Mouse (Mus musculus) MEL (cell line): ENCODE data around the gene 4931406P16Rik. TPM values are rescaled to one million over a fixed set of nuclear protein-coding genes. Genes with fewer than 3 reads are reported as not detected.
A peak's percentile ranks its signal among the peaks of the same experiment; 100 is the strongest.

ENCODE experiments used
- DNase-seq: peaks from one replicate; pipeline ENCODE4 v3.0.0; 2011; ENCODE audit warnings: low read depth, low spot score
- H3K27ac ChIP-seq: 2 replicates; pipeline ENCODE4 v1.5.1; 2012; ENCODE audit warnings: low read depth, mild to moderate bottlenecking, control low read depth, low read length, moderate library complexity; ENCODE audit not compliant: control insufficient read depth
- H3K27me3 ChIP-seq, 2 experiments: fragments of 150-350 bp in 1 of 2; sonication (generic) in 1 of 2; 2 replicates each; pipeline ENCODE4 v1.6.1; 2012; ENCODE audit warnings: low read length in 2 of 2, mild to moderate bottlenecking in 2 of 2, improper control_type of control experiment in 1 of 2, moderate library complexity in 1 of 2; ENCODE audit not compliant: insufficient read depth in 2 of 2, control insufficient read depth in 1 of 2
- H3K36me3 ChIP-seq, 2 experiments: 2 replicates each; pipeline ENCODE4 v1.6.1; 2012 to 2014; ENCODE audit warnings: low read length in 2 of 2, improper control_type of control experiment in 1 of 2, inconsistent platforms in 1 of 2, mild to moderate bottlenecking in 1 of 2; ENCODE audit not compliant: insufficient read depth in 2 of 2, control insufficient read depth in 1 of 2
- H3K4me1 ChIP-seq, 2 experiments: fragments of 150-350 bp in 1 of 2; sonication (generic) in 1 of 2; 2 replicates each; pipeline ENCODE4 v1.6.1; 2012; ENCODE audit warnings: low read length in 2 of 2, improper control_type of control experiment in 1 of 2, mild to moderate bottlenecking in 1 of 2; ENCODE audit not compliant: insufficient read depth in 2 of 2, control insufficient read depth in 1 of 2
- H3K4me3 ChIP-seq, 2 experiments: fragments of 150-350 bp in 1 of 2; sonication (generic) in 1 of 2; 2 replicates each; pipeline ENCODE4 v1.5.1; 2012; ENCODE audit warnings: low read depth in 2 of 2, low read length in 2 of 2, mild to moderate bottlenecking in 2 of 2, moderate library complexity in 2 of 2, control low read depth in 1 of 2, improper control_type of control experiment in 1 of 2; ENCODE audit not compliant: control insufficient read depth in 1 of 2, insufficient read depth in 1 of 2
- H3K79me2 ChIP-seq: 2 replicates; pipeline ENCODE4 v1.6.1; 2012; ENCODE audit warnings: mild to moderate bottlenecking, low read length, moderate library complexity; ENCODE audit not compliant: control insufficient read depth, poor library complexity, insufficient read depth
- H3K9ac ChIP-seq: 2 replicates; pipeline ENCODE4 v1.6.1; 2012; ENCODE audit warnings: low read depth, mild to moderate bottlenecking, control low read depth, low read length, moderate library complexity; ENCODE audit not compliant: control insufficient read depth, poor library complexity, severe bottlenecking
- H3K9me3 ChIP-seq: fragments of 150-350 bp; sonication (generic); replicated peaks from 2 replicates; pipeline ENCODE4 v1.6.1; 2012; ENCODE audit warnings: mild to moderate bottlenecking, low read length, improper control_type of control experiment, moderate library complexity; ENCODE audit not compliant: insufficient read depth
- CHD1 ChIP-seq: IDR thresholded peaks from 2 replicates; pipeline ENCODE4 v1.6.1; 2012; ENCODE audit warnings: low read depth, mild to moderate bottlenecking, inconsistent platforms, low read length, improper control_type of control experiment
- CHD2 ChIP-seq: IDR thresholded peaks from 2 replicates; pipeline ENCODE4 v1.6.1; 2011; ENCODE audit warnings: low read length, improper control_type of control experiment
- CTCF ChIP-seq, 3 experiments: IDR thresholded peaks in 2 of 3; conservative IDR thresholded peaks in 1 of 3; 2 replicates each; pipeline ENCODE4 v1.5.1; 2011 to 2012; ENCODE audit warnings: low read length in 3 of 3, low read depth in 2 of 3, mild to moderate bottlenecking in 2 of 3, improper control_type of control experiment in 1 of 3, inconsistent platforms in 1 of 3, mixed read lengths in 1 of 3, moderate library complexity in 1 of 3; ENCODE audit not compliant: control insufficient read depth in 1 of 3, insufficient read depth in 1 of 3, poor library complexity in 1 of 3, severe bottlenecking in 1 of 3
- ELF1 ChIP-seq: IDR thresholded peaks from 2 replicates; pipeline ENCODE4 v1.6.1; 2014; ENCODE audit warnings: low read depth, mild to moderate bottlenecking, inconsistent platforms, low read length, improper control_type of control experiment, moderate library complexity
- EP300 ChIP-seq, 2 experiments: IDR thresholded peaks; 2 replicates each; pipeline ENCODE4 v1.6.1; 2011; ENCODE audit warnings: improper control_type of control experiment in 2 of 2, low read length in 2 of 2, low read depth in 1 of 2, mild to moderate bottlenecking in 1 of 2
- ETS1 ChIP-seq: IDR thresholded peaks from 2 replicates; pipeline ENCODE4 v1.6.1; 2012; ENCODE audit warnings: low read depth, mild to moderate bottlenecking, inconsistent platforms, low read length, improper control_type of control experiment, moderate library complexity
- HCFC1 ChIP-seq: IDR thresholded peaks from 2 replicates; pipeline ENCODE4 v1.6.1; 2012; ENCODE audit warnings: low read depth, mild to moderate bottlenecking, inconsistent platforms, low read length, improper control_type of control experiment, moderate library complexity
- JUND ChIP-seq: IDR thresholded peaks from 2 replicates; pipeline ENCODE4 v1.6.1; 2011; ENCODE audit warnings: low read depth, mild to moderate bottlenecking, improper control_type of control experiment, low read length
- KAT2A ChIP-seq: conservative IDR thresholded peaks from 2 replicates; pipeline ENCODE4 v1.6.1; 2012; ENCODE audit warnings: low read depth, low read length, improper control_type of control experiment, inconsistent platforms
- MAZ ChIP-seq: IDR thresholded peaks from 2 replicates; pipeline ENCODE4 v1.6.1; 2012; ENCODE audit warnings: low read depth, mild to moderate bottlenecking, inconsistent platforms, low read length, improper control_type of control experiment
- POLR2AphosphoS2 ChIP-seq: IDR thresholded peaks from 2 replicates; pipeline ENCODE4 v1.6.1; 2011; ENCODE audit warnings: low read length, improper control_type of control experiment
- POLR2AphosphoS5 ChIP-seq: IDR thresholded peaks from 2 replicates; pipeline ENCODE4 v1.6.1; 2012; ENCODE audit warnings: low read depth, borderline replicate concordance, mild to moderate bottlenecking, inconsistent platforms, low read length, moderate library complexity, mixed read lengths
- RAD21 ChIP-seq: IDR thresholded peaks from 2 replicates; pipeline ENCODE4 v1.6.1; 2011; ENCODE audit warnings: mild to moderate bottlenecking, low read depth, low read length, improper control_type of control experiment
- SMC3 ChIP-seq: IDR thresholded peaks from 2 replicates; pipeline ENCODE4 v1.6.1; 2011; ENCODE audit warnings: low read depth, low read length, improper control_type of control experiment
- TAL1 ChIP-seq: IDR thresholded peaks from 2 replicates; pipeline ENCODE4 v1.6.1; 2012; ENCODE audit warnings: mild to moderate bottlenecking, inconsistent platforms, low read length, moderate library complexity, mixed read lengths
- TCF12 ChIP-seq: IDR thresholded peaks from 2 replicates; pipeline ENCODE4 v1.6.1; 2014; ENCODE audit warnings: low read depth, mild to moderate bottlenecking, inconsistent platforms, low read length, improper control_type of control experiment, moderate library complexity
- UBTF ChIP-seq: IDR thresholded peaks from 2 replicates; pipeline ENCODE4 v1.6.1; 2012; ENCODE audit warnings: low read depth, mild to moderate bottlenecking, inconsistent platforms, low read length, improper control_type of control experiment, moderate library complexity, borderline replicate concordance; ENCODE audit not compliant: insufficient read depth
- USF1 ChIP-seq: IDR thresholded peaks from 2 replicates; pipeline ENCODE4 v1.6.1; 2014; ENCODE audit warnings: low read depth, mild to moderate bottlenecking, inconsistent platforms, low read length, improper control_type of control experiment, moderate library complexity
- USF2 ChIP-seq, 2 experiments: IDR thresholded peaks; 2 replicates each; pipeline ENCODE4 v1.6.1; 2011 to 2012; ENCODE audit warnings: improper control_type of control experiment in 2 of 2, low read length in 2 of 2, borderline replicate concordance in 1 of 2, inconsistent platforms in 1 of 2, low read depth in 1 of 2, mild to moderate bottlenecking in 1 of 2; ENCODE audit not compliant: insufficient read depth in 1 of 2
- ZC3H11A ChIP-seq: IDR thresholded peaks from 2 replicates; pipeline ENCODE4 v1.6.1; 2012; ENCODE audit warnings: low read depth, mild to moderate bottlenecking, inconsistent platforms, low read length, improper control_type of control experiment
- ZMIZ1 ChIP-seq: IDR thresholded peaks from 2 replicates; pipeline ENCODE4 v1.6.1; 2012; ENCODE audit warnings: low read depth, mild to moderate bottlenecking, inconsistent platforms, low read length, improper control_type of control experiment, moderate library complexity
- polyA plus RNA-seq, 2 experiments: library from polyadenylated mRNA; stranded (reverse) in 1 of 2; unstranded in 1 of 2; fragments of >175 nt in 1 of 2; fragments of >200 nt in 1 of 2; gene quantifications; 2 replicates each; pipeline versions ENCODE4 v1.2.1 to v1.2.4; 2012; ENCODE audit warnings: low replicate concordance in 2 of 2, low read depth in 1 of 2; ENCODE audit not compliant: insufficient read length in 2 of 2, insufficient read depth in 1 of 2, missing spikeins in 1 of 2
- total RNA-seq: library from RNA; depleted of rRNA; stranded (reverse); fragments of 300-350 nt; gene quantifications from 2 replicates; pipeline ENCODE4 v1.2.3, GENCODE M21; 2012

Gene 4931406P16Rik
- total and polyA plus RNA-seq, 3 experiments: 7.8 to 18.0 TPM; not detected in 1

GRCm38 (mm10) chr7:34266421-34266820 lies 46.9 kb downstream of the 4931406P16Rik start:
- H3K4me1 ChIP-seq: peaks cover 0 to 2% of the 10 kb centered on the region in 2 experiments; a peak in 2 of 4 replicates
- no peak for TF ChIP-seq USF2 (IDR thresholded peaks at IDR 0.05; ENCODE audit: borderline replicate concordance in 1 of 2, insufficient read depth in 1 of 2, low read depth in 1 of 2, low read length in 2 of 2)
- TF ChIP-seq POLR2AphosphoS2: no peak
- TF ChIP-seq CHD1: no peak
- TF ChIP-seq KAT2A: no peak
- TF ChIP-seq ZMIZ1: no peak
- TF ChIP-seq JUND: no peak
- TF ChIP-seq UBTF: no peak
- TF ChIP-seq ETS1: no peak
- no peak for TF ChIP-seq MAZ
- no peak for TF ChIP-seq RAD21
- no peak for TF ChIP-seq CHD2
- no peak for TF ChIP-seq USF1
- no peak for TF ChIP-seq ELF1
- TF ChIP-seq EP300 (IDR thresholded peaks at IDR 0.05; ENCODE audit: low read depth in 1 of 2, low read length in 2 of 2): no peak
- TF ChIP-seq POLR2AphosphoS5: no peak
- TF ChIP-seq TCF12: no peak

GRCm38 (mm10) chr7:34265876-34266346 lies 47.4 kb downstream of the 4931406P16Rik start:
- H3K79me2 ChIP-seq: no peaks in the 10 kb centered on the region
- peaks cover 0 to 2% of the 10 kb centered on the region in 2 experiments; a peak in 2 of 4 replicates for H3K4me1 ChIP-seq
- H3K36me3 ChIP-seq: peaks cover 0 to 2% of the 10 kb centered on the region in 2 experiments; a peak in 2 of 4 replicates
- H3K4me3 ChIP-seq: no peak overlapping the region
- no peak overlapping the region for H3K27ac ChIP-seq
- H3K27me3 ChIP-seq: no peaks in the 10 kb centered on the region
- H3K9me3 ChIP-seq: no peaks in the 10 kb centered on the region
- H3K9ac ChIP-seq: no peak overlapping the region
- peak; percentile 49 for DNase-seq
- TF ChIP-seq RAD21: peak; percentile 51
- peak in 2 of 3 experiments; percentile 28 to 59; a peak in 5 of 6 replicates for TF ChIP-seq CTCF (IDR thresholded peaks at IDR 0.05 in 2 of 3, conservative IDR thresholded peaks at IDR 0.05 in 1 of 3; ENCODE audit: control insufficient read depth in 1 of 3, insufficient read depth in 1 of 3, low read depth in 2 of 3, low read length in 3 of 3, poor library complexity in 1 of 3, severe bottlenecking in 1 of 3)
- TF ChIP-seq UBTF: no peak
- TF ChIP-seq ZC3H11A: 0 out of 2 replicates have a peak, but pooled peaks have one; percentile 2
- no peak for TF ChIP-seq HCFC1
- TF ChIP-seq SMC3: peak; percentile 52
- TF ChIP-seq ZMIZ1: no peak
- no peak for TF ChIP-seq TAL1

More at GRCm38 (mm10) chr7:34266421-34266820, 46.9 kb downstream of the 4931406P16Rik start:
- no peak overlapping the region for H3K9ac ChIP-seq
- H3K36me3 ChIP-seq: peaks cover 0 to 2% of the 10 kb centered on the region in 2 experiments; a peak in 2 of 4 replicates
- no peaks in the 10 kb centered on the region for H3K9me3 ChIP-seq
- H3K27me3 ChIP-seq: no peaks in the 10 kb centered on the region
- H3K79me2 ChIP-seq: no peaks in the 10 kb centered on the region
- no peak overlapping the region for H3K4me3 ChIP-seq
- H3K27ac ChIP-seq: no peak overlapping the region
- DNase-seq: no peak
